Mouse (Mus musculus): ENCODE data around the gene Mapk6. TPM values are rescaled to one million over a fixed set of nuclear protein-coding genes. Genes with fewer than 3 reads are reported as not detected.

Mapk6 gene
- polyA plus RNA-seq (2012; rRNA removed) = 24.3 and 25.7 TPM in 2 replicates

GRCm38 (mm10) chr9:75409852-75410378, at the start of gene Mapk6:
Gene Mapk6 (minus strand): TSS chr9:75410005.

GRCm38 (mm10) chr9:75440796-75441666, 31.2 kb upstream of the Mapk6 start, which contains the start of gene Leo1:
Gene Leo1 (plus strand): TSS chr9:75441524.

GRCm38 (mm10) chr9:75347458-75347857, 62.3 kb downstream of the Mapk6 start, which contains the start of gene Bcl2l10:
Gene Bcl2l10 (plus strand): TSS chr9:75347758.

Other genes starting within 250 kb of the Mapk6 start
- 9.3 and 10.3 TPM in 2 replicates for gene Myo5c, start 178.0 kb downstream of the Mapk6 start, polyA plus RNA-seq (2012; rRNA removed)
- gene Gnb5, start 103.7 kb downstream of the Mapk6 start, polyA plus RNA-seq (2012; rRNA removed) = 35.7 and 43.3 TPM in 2 replicates
- gene Bcl2l10, start 62.2 kb downstream of the Mapk6 start, polyA plus RNA-seq (2012; rRNA removed) = 21.8 and 23.7 TPM in 2 replicates
- 5.0 and 5.6 TPM in 2 replicates for gene Leo1, start 31.5 kb upstream of the Mapk6 start, polyA plus RNA-seq (2012; rRNA removed)
- gene Tmod3, start 149.7 kb upstream of the Mapk6 start, polyA plus RNA-seq (2012; rRNA removed) = 16.2 and 18.4 TPM in 2 replicates
- 0.75 and 1.1 TPM in 2 replicates for gene Tmod2, start 201.3 kb upstream of the Mapk6 start, polyA plus RNA-seq (2012; rRNA removed)
- 57.0 and 87.5 TPM in 2 replicates for gene Lysmd2, start 215.7 kb upstream of the Mapk6 start, polyA plus RNA-seq (2012; rRNA removed)